Mouse (Mus musculus): Measurements from ENCODE around the gene Rasa2. TPM values are rescaled to one million over a fixed set of nuclear protein-coding genes. Genes with fewer than 3 reads are reported as not detected.
"Not testable (repeated sequence)": the region's sequence is repeated elsewhere in the genome, so short reads cannot be mapped to it uniquely, and the experiment has no call there.

Rasa2 gene
- polyA plus RNA-seq, 1 experiment from 2014 or later: 2.6 TPM

- no peak for ATAC-seq (ENCODE audit: low read depth)
- H3K27ac ChIP-seq (ENCODE audit: low read length): no peak overlapping the region
- no peak overlapping the region for H3K4me3 ChIP-seq (ENCODE audit: low read depth, low read length)
- H3K4me2 ChIP-seq (ENCODE audit: low read depth, low read length): no peak overlapping the region
- H3K36me3 ChIP-seq (ENCODE audit: control insufficient read depth, insufficient read depth): no peaks in the 10 kb centered on the region; the same call in 1 of the 2 replicates
- 25% methylated on average over 1 of the region's 1 CpGs for WGBS (ENCODE audit: insufficient replicate concordance)
- H3K9ac ChIP-seq (ENCODE audit: low read depth, low read length): no peak overlapping the region
- peaks cover 2% of the 10 kb centered on the region; the same call in 1 of the 2 replicates for H3K4me1 ChIP-seq (ENCODE audit: control insufficient read depth, low read depth, low read length)
- no peaks in the 10 kb centered on the region for H3K27me3 ChIP-seq (ENCODE audit: control insufficient read depth, insufficient read depth, low read depth, low read length)
- no peaks in the 10 kb centered on the region for H3K9me3 ChIP-seq (replicated peaks; ENCODE audit: control insufficient read depth, low read length)
These were observed 72.8 kb downstream of the Rasa2 start for GRCm38 (mm10) chr9:96558594-96558993.

- H3K27me3 ChIP-seq (ENCODE audit: control insufficient read depth, insufficient read depth, low read depth, low read length): no peaks in the 10 kb centered on the region
- no peak overlapping the region for H3K4me3 ChIP-seq (ENCODE audit: low read depth, low read length)
- no peaks in the 10 kb centered on the region for H3K36me3 ChIP-seq (ENCODE audit: control insufficient read depth, insufficient read depth)
- 55% methylated on average over 1 of the region's 1 CpGs for WGBS (ENCODE audit: insufficient replicate concordance)
- H3K27ac ChIP-seq (ENCODE audit: low read length): no peak overlapping the region
- H3K4me2 ChIP-seq (ENCODE audit: low read depth, low read length): no peak overlapping the region
- peaks cover 2% of the 10 kb centered on the region; the same call in 1 of the 2 replicates for H3K4me1 ChIP-seq (ENCODE audit: control insufficient read depth, low read depth, low read length)
- H3K9me3 ChIP-seq (replicated peaks; ENCODE audit: control insufficient read depth, low read length): no peaks in the 10 kb centered on the region
- no peak overlapping the region for H3K9ac ChIP-seq (ENCODE audit: low read depth, low read length)
- ATAC-seq (ENCODE audit: low read depth): no peak
These were observed 77.3 kb downstream of the Rasa2 start for GRCm38 (mm10) chr9:96554095-96554494.

- Histone ChIP-seq H3K36me3 (ENCODE audit: control insufficient read depth, insufficient read depth) (no peaks in the 10 kb centered on the region), H3K27me3 (ENCODE audit: control insufficient read depth, insufficient read depth, low read depth, low read length) (no peaks in the 10 kb centered on the region), H3K9ac (ENCODE audit: low read depth, low read length) (no peak overlapping the region), H3K4me1 (ENCODE audit: control insufficient read depth, low read depth, low read length) (no peaks in the 10 kb centered on the region), H3K4me3 (ENCODE audit: low read depth, low read length) (no peak overlapping the region), H3K27ac (ENCODE audit: low read length) (no peak overlapping the region), H3K9me3 (replicated peaks; ENCODE audit: control insufficient read depth, low read length) (no peaks in the 10 kb centered on the region), H3K4me2 (ENCODE audit: low read depth, low read length) (no peak overlapping the region)
- ATAC-seq (ENCODE audit: low read depth): no peak
- 81% methylated on average over 13 of the region's 13 CpGs for WGBS (ENCODE audit: insufficient replicate concordance)
These were observed 86.0 kb downstream of the Rasa2 start for GRCm38 (mm10) chr9:96545410-96545809.

- Histone ChIP-seq H3K4me3 (ENCODE audit: low read depth, low read length) (peak overlapping the region; percentile 23; the same call in 1 of the 2 replicates), H3K4me1 (ENCODE audit: control insufficient read depth, low read depth, low read length) (no peaks in the 10 kb centered on the region; the same call in 1 of the 2 replicates)
These were observed 87.5 kb downstream of the Rasa2 start for GRCm38 (mm10) chr9:96543643-96544640.

GRCm38 (mm10) chr9:96538916-96539315 is 92.5 kb downstream of the Rasa2 start:
- Histone ChIP-seq H3K27ac (ENCODE audit: low read length) (no peak overlapping the region), H3K4me3 (ENCODE audit: low read depth, low read length) (no peak overlapping the region), H3K9me3 (replicated peaks; ENCODE audit: control insufficient read depth, low read length) (no peaks in the 10 kb centered on the region), H3K9ac (ENCODE audit: low read depth, low read length) (no peak overlapping the region), H3K4me2 (ENCODE audit: low read depth, low read length) (no peak overlapping the region), H3K4me1 (ENCODE audit: control insufficient read depth, low read depth, low read length) (peaks cover 5% of the 10 kb centered on the region), H3K36me3 (ENCODE audit: control insufficient read depth, insufficient read depth) (no peaks in the 10 kb centered on the region), H3K27me3 (ENCODE audit: control insufficient read depth, insufficient read depth, low read depth, low read length) (no peaks in the 10 kb centered on the region)
- WGBS (ENCODE audit: insufficient replicate concordance): 44% methylated on average over 10 of the region's 10 CpGs
- no peak for ATAC-seq (ENCODE audit: low read depth)

More at GRCm38 (mm10) chr9:96543643-96544640, 87.5 kb downstream of the Rasa2 start:
- Histone ChIP-seq H3K36me3 (ENCODE audit: control insufficient read depth, insufficient read depth) (no peaks in the 10 kb centered on the region), H3K27me3 (ENCODE audit: control insufficient read depth, insufficient read depth, low read depth, low read length) (no peaks in the 10 kb centered on the region), H3K9ac (ENCODE audit: low read depth, low read length) (peak overlapping the region; percentile 44; the same call in 1 of the 2 replicates), H3K9me3 (replicated peaks; ENCODE audit: control insufficient read depth, low read length) (no peaks in the 10 kb centered on the region), H3K27ac (ENCODE audit: low read length) (no peak overlapping the region), H3K4me2 (ENCODE audit: low read depth, low read length) (peak overlapping the region; percentile 41)
- peak; percentile 75 for ATAC-seq (ENCODE audit: low read depth)
- WGBS (ENCODE audit: insufficient replicate concordance): 33% methylated on average over 27 of the region's 27 CpGs

GRCm38 (mm10) chr9:96537615-96537919 is 93.8 kb downstream of the Rasa2 start:
- no peak for ATAC-seq (ENCODE audit: low read depth)
- WGBS (ENCODE audit: insufficient replicate concordance): 82% methylated on average over 6 of the region's 6 CpGs
- H3K9ac ChIP-seq (ENCODE audit: low read depth, low read length): no peak overlapping the region
- no peaks in the 10 kb centered on the region for H3K27me3 ChIP-seq (ENCODE audit: control insufficient read depth, insufficient read depth, low read depth, low read length)
- H3K4me2 ChIP-seq (ENCODE audit: low read depth, low read length): no peak overlapping the region
- no peaks in the 10 kb centered on the region for H3K9me3 ChIP-seq (replicated peaks; ENCODE audit: control insufficient read depth, low read length)
- peaks cover 5% of the 10 kb centered on the region for H3K4me1 ChIP-seq (ENCODE audit: control insufficient read depth, low read depth, low read length)
- H3K36me3 ChIP-seq (ENCODE audit: control insufficient read depth, insufficient read depth): no peaks in the 10 kb centered on the region
- H3K4me3 ChIP-seq (ENCODE audit: low read depth, low read length): no peak overlapping the region
- no peak overlapping the region for H3K27ac ChIP-seq (ENCODE audit: low read length)

- H3K9ac ChIP-seq (ENCODE audit: low read depth, low read length): peak overlapping the region; percentile 53; the same call in 1 of the 2 replicates
- no peak overlapping the region for H3K27ac ChIP-seq (ENCODE audit: low read length)
- H3K27me3 ChIP-seq (ENCODE audit: control insufficient read depth, insufficient read depth, low read depth, low read length): no peaks in the 10 kb centered on the region
- no peaks in the 10 kb centered on the region for H3K36me3 ChIP-seq (ENCODE audit: control insufficient read depth, insufficient read depth)
- no peaks in the 10 kb centered on the region for H3K9me3 ChIP-seq (replicated peaks; ENCODE audit: control insufficient read depth, low read length)
- peaks cover 5% of the 10 kb centered on the region for H3K4me1 ChIP-seq (ENCODE audit: control insufficient read depth, low read depth, low read length)
- 25% methylated on average over 37 of the region's 37 CpGs for WGBS (ENCODE audit: insufficient replicate concordance)
- H3K4me3 ChIP-seq (ENCODE audit: low read depth, low read length): peak overlapping the region; percentile 59
- peak overlapping the region; percentile 58 for H3K4me2 ChIP-seq (ENCODE audit: low read depth, low read length)
- peak; percentile 85 for ATAC-seq (ENCODE audit: low read depth)
These were observed 94.4 kb downstream of the Rasa2 start for GRCm38 (mm10) chr9:96536895-96537614.

- H3K27ac ChIP-seq (ENCODE audit: low read length); ATAC-seq (ENCODE audit: low read depth); H3K27me3 ChIP-seq (ENCODE audit: control insufficient read depth, insufficient read depth, low read depth, low read length); H3K9ac ChIP-seq (ENCODE audit: low read depth, low read length); H3K36me3 ChIP-seq (ENCODE audit: control insufficient read depth, insufficient read depth); H3K4me1 ChIP-seq (ENCODE audit: control insufficient read depth, low read depth, low read length); H3K4me3 ChIP-seq (ENCODE audit: low read depth, low read length); H3K4me2 ChIP-seq (ENCODE audit: low read depth, low read length); H3K9me3 ChIP-seq (replicated peaks; ENCODE audit: control insufficient read depth, low read length): not testable (repeated sequence)
- 66% methylated on average over 4 of the region's 4 CpGs for WGBS (ENCODE audit: insufficient replicate concordance)
These were observed 95.3 kb downstream of the Rasa2 start for GRCm38 (mm10) chr9:96536093-96536492.

Data from liver, embryonic 16.5 days (tissue).